Mouse (Mus musculus) stomach, embryonic 14.5 days (tissue): ENCODE results near the gene Ranbp2. TPM values are rescaled to one million over a fixed set of nuclear protein-coding genes. Genes with fewer than 3 reads are reported as not detected.

Experiments used
- ATAC-seq: fragments of 200-750 bp; cut with Nextera tagmentation; 2 replicates; pipeline ENCODE4 v1.8.0; 2017; ENCODE audit warnings: low read depth, moderate TSS enrichment; ENCODE audit not compliant: insufficient number of reproducible peaks, insufficient read depth, low FRiP score
- H3K27ac ChIP-seq: fragments of 300-500 bp; sonication (generic); 2 replicates; pipeline ENCODE4 v1.5.1; 2014; ENCODE audit warnings: mild to moderate bottlenecking, low read length, moderate library complexity, mixed read lengths
- H3K27me3 ChIP-seq: fragments of 300-500 bp; sonication (generic); 2 replicates; pipeline ENCODE4 v1.6.1; 2014; ENCODE audit warnings: low read length, control low read depth, mixed read lengths; ENCODE audit not compliant: control insufficient read depth, insufficient read depth
- H3K36me3 ChIP-seq: fragments of 300-500 bp; sonication (generic); 2 replicates; pipeline ENCODE4 v1.6.1; 2014; ENCODE audit warnings: mild to moderate bottlenecking, control low read depth, low read length, moderate library complexity, mixed read lengths; ENCODE audit not compliant: control insufficient read depth, insufficient read depth
- H3K4me1 ChIP-seq: fragments of 300-500 bp; sonication (generic); 2 replicates; pipeline ENCODE4 v1.6.1; 2014; ENCODE audit warnings: low read length, control low read depth, mixed read lengths; ENCODE audit not compliant: control insufficient read depth, insufficient read depth
- H3K4me2 ChIP-seq: fragments of 300-500 bp; sonication (generic); replicated peaks from 2 replicates; pipeline ENCODE4 v1.6.1; 2014; ENCODE audit warnings: low read depth, low read length, control low read depth
- H3K4me3 ChIP-seq: fragments of 300-500 bp; sonication (generic); 2 replicates; pipeline ENCODE4 v1.5.1; 2014; ENCODE audit warnings: low read depth, low read length, control low read depth
- H3K9ac ChIP-seq: fragments of 300-500 bp; sonication (generic); replicated peaks from 2 replicates; pipeline ENCODE4 v1.6.1; 2014; ENCODE audit warnings: low read depth, mild to moderate bottlenecking, control low read depth, low read length, moderate library complexity, mixed read lengths
- H3K9me3 ChIP-seq: fragments of 300-500 bp; sonication (generic); 2 replicates; pipeline ENCODE4 v1.6.1; 2016; ENCODE audit warnings: low read depth, low read length, control low read depth; ENCODE audit not compliant: control insufficient read depth
- WGBS: fragments of 180-500 bp; shearing (Covaris S2); extraction: QIAGEN DNeasy Blood & Tissue Kit; methylation state at CpG from one replicate; pipeline ENCODE4 v1.1.7; 2014; 5-methylcytosine and 5-hydroxymethylcytosine counted together
- polyA plus RNA-seq: library from polyadenylated mRNA; unstranded; fragments of >200 nt; fragmentation: Nextera tagmentation; extraction: Ambion mirVana; gene quantifications from 2 replicates; pipeline ENCODE4 v1.2.1, GENCODE M21; 2014

Ranbp2 gene
- polyA plus RNA-seq = 44.4 and 48.1 TPM in 2 replicates

GRCm38 (mm10) chr10:58446384-58447279, at the start of gene Ranbp2:
Gene Ranbp2 (plus strand): TSS chr10:58446920.
- Histone ChIP-seq H3K27ac (peak within 1 kb of the TSS; percentile 97), H3K36me3 (peaks cover 4% of the 10 kb centered on the region; the same call in 1 of the 2 replicates), H3K4me3 (peak within 1 kb of the TSS; percentile 87), H3K4me2 (peak within 1 kb of the TSS; percentile 56), H3K4me1 (0 out of 2 replicates have a peak, but pooled peaks cover 2% of the 10 kb centered on the region), H3K27me3 (no peaks in the 10 kb centered on the region), H3K9ac (peak within 1 kb of the TSS; percentile 93), H3K9me3 (no peaks in the 10 kb centered on the region)
- under 1% methylated on average over 90 of the region's 91 CpGs for WGBS
- peak; percentile 97 for ATAC-seq

GRCm38 (mm10) chr10:58398941-58399340, 47.8 kb upstream of the Ranbp2 start:
- H3K27me3 ChIP-seq = no peaks in the 10 kb centered on the region
- peaks cover 26% of the 10 kb centered on the region for H3K36me3 ChIP-seq
- H3K27ac ChIP-seq = no peak overlapping the region
- H3K9me3 ChIP-seq = no peaks in the 10 kb centered on the region
- no peaks in the 10 kb centered on the region for H3K4me1 ChIP-seq
- 94% methylated on average over 8 of the region's 8 CpGs for WGBS
- H3K9ac ChIP-seq = no peak overlapping the region
- ATAC-seq = no peak
- H3K4me3 ChIP-seq = no peak overlapping the region
- no peak overlapping the region for H3K4me2 ChIP-seq

- no peak overlapping the region for H3K4me2 ChIP-seq
- peaks cover 31% of the 10 kb centered on the region for H3K36me3 ChIP-seq
- H3K9ac ChIP-seq = no peak overlapping the region
- no peak overlapping the region for H3K27ac ChIP-seq
- 78% methylated on average over 3 of the region's 3 CpGs for WGBS
- H3K27me3 ChIP-seq = no peaks in the 10 kb centered on the region
- no peaks in the 10 kb centered on the region for H3K9me3 ChIP-seq
- no peaks in the 10 kb centered on the region for H3K4me1 ChIP-seq
- ATAC-seq = no peak
- no peak overlapping the region for H3K4me3 ChIP-seq
These were observed 44.9 kb upstream of the Ranbp2 start for GRCm38 (mm10) chr10:58401838-58402237.

- no peaks in the 10 kb centered on the region for H3K4me1 ChIP-seq
- no peak overlapping the region for H3K4me2 ChIP-seq
- H3K27ac ChIP-seq = peak overlapping the region; percentile 44; the same call in 1 of the 2 replicates
- 81% methylated on average over 6 of the region's 6 CpGs for WGBS
- H3K36me3 ChIP-seq = peaks cover 33% of the 10 kb centered on the region
- no peak overlapping the region for H3K9ac ChIP-seq
- H3K27me3 ChIP-seq = no peaks in the 10 kb centered on the region
- ATAC-seq = no peak
- H3K4me3 ChIP-seq = no peak overlapping the region
- no peaks in the 10 kb centered on the region for H3K9me3 ChIP-seq
These were observed 42.1 kb upstream of the Ranbp2 start for GRCm38 (mm10) chr10:58404639-58405038.

GRCm38 (mm10) chr10:58405285-58405948, 41.3 kb upstream of the Ranbp2 start:
- H3K9me3 ChIP-seq = no peaks in the 10 kb centered on the region
- H3K4me3 ChIP-seq = no peak overlapping the region
- no peaks in the 10 kb centered on the region for H3K27me3 ChIP-seq
- no peak overlapping the region for H3K9ac ChIP-seq
- H3K27ac ChIP-seq = peak overlapping the region; percentile 44; the same call in 1 of the 2 replicates
- no peak; the same call in 1 of the 2 replicates for ATAC-seq
- 69% methylated on average over 4 of the region's 4 CpGs for WGBS
- no peaks in the 10 kb centered on the region for H3K4me1 ChIP-seq
- no peak overlapping the region for H3K4me2 ChIP-seq
- peaks cover 39% of the 10 kb centered on the region for H3K36me3 ChIP-seq

GRCm38 (mm10) chr10:58405949-58406305, 40.8 kb upstream of the Ranbp2 start:
- Histone ChIP-seq H3K4me3 (no peak overlapping the region), H3K4me2 (no peak overlapping the region), H3K27ac (peak overlapping the region; percentile 39; the same call in 1 of the 2 replicates), H3K4me1 (no peaks in the 10 kb centered on the region), H3K27me3 (no peaks in the 10 kb centered on the region), H3K9ac (no peak overlapping the region), H3K9me3 (no peaks in the 10 kb centered on the region), H3K36me3 (peaks cover 40% of the 10 kb centered on the region)
- WGBS = 74% methylated on average over 2 of the region's 2 CpGs
- no peak for ATAC-seq

- Histone ChIP-seq H3K9me3 (no peaks in the 10 kb centered on the region), H3K4me2 (no peak overlapping the region), H3K36me3 (peaks cover 48% of the 10 kb centered on the region), H3K4me3 (no peak overlapping the region), H3K4me1 (no peaks in the 10 kb centered on the region), H3K27ac (no peak overlapping the region), H3K9ac (no peak overlapping the region), H3K27me3 (no peaks in the 10 kb centered on the region)
- 81% methylated on average over 4 of the region's 4 CpGs for WGBS
- no peak; the same call in 1 of the 2 replicates for ATAC-seq
These were observed 34.4 kb upstream of the Ranbp2 start for GRCm38 (mm10) chr10:58412331-58412730.

- Histone ChIP-seq H3K27me3 (no peaks in the 10 kb centered on the region), H3K4me3 (no peak overlapping the region), H3K27ac (no peak overlapping the region), H3K36me3 (peaks cover 47% of the 10 kb centered on the region), H3K4me1 (no peaks in the 10 kb centered on the region), H3K4me2 (no peak overlapping the region), H3K9me3 (no peaks in the 10 kb centered on the region), H3K9ac (no peak overlapping the region)
- ATAC-seq = peak; percentile 37; the same call in 1 of the 2 replicates
These were observed 33.9 kb upstream of the Ranbp2 start for GRCm38 (mm10) chr10:58412852-58413251.
